Mouse (Mus musculus): ENCODE data around the gene Hadh.

GRCm38 (mm10) chr3:131250283-131250682, 21.6 kb downstream of the Hadh start:
- TF ChIP-seq CTCF (IDR thresholded peaks at IDR 0.05; ENCODE audit: low read depth) (no peak), EP300 (IDR thresholded peaks at IDR 0.05; ENCODE audit: low read depth) (no peak)

Data from liver, postnatal 0 days (tissue).